Mouse (Mus musculus) erythroblast, embryonic 14.5 days (primary cell): ENCODE measurements around the gene Inka2.

ENCODE experiments used
- GATA1 ChIP-seq: IDR thresholded peaks from 2 replicates; pipeline ENCODE4 v1.6.1; 2012; ENCODE audit warnings: low read length, inconsistent platforms, mixed read lengths
- TAL1 ChIP-seq: IDR thresholded peaks from 3 replicates; pipeline ENCODE4 v1.6.1; 2012; ENCODE audit warnings: low read length, inconsistent platforms, mixed read lengths

DNA sequence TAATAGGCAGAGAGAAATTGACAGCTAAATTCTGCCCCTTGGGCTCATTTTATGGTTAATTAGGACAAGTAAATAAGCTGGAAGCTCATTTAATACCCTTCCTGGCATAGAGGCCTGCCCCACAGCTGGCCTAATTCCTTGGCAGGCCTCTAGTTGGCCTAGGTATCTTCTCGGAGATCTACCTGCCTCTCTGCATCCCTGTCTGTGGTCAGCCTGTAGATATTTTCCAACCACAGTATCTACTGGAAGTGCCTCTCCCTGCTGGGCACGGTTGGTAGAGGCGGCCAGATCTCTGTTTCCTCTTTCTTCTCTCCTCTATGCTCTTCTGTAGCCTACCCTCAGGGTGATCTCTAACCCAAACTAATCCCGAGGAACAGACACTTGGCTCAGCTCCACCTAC is 15.6 kb downstream of the Inka2 start:
- TF ChIP-seq GATA1 = no peak
- TF ChIP-seq TAL1 = no peak
